Mouse (Mus musculus) embryonic facial prominence, embryonic 12.5 days (tissue): ENCODE results near the gene Scamp1. TPM values are rescaled to one million over a fixed set of nuclear protein-coding genes. Genes with fewer than 3 reads are reported as not detected.

Source experiments
- ATAC-seq: fragments of 200-750 bp; cut with Nextera tagmentation; 2 replicates; pipeline ENCODE4 v1.8.0; 2017; ENCODE audit not compliant: insufficient number of reproducible peaks, insufficient read depth, low FRiP score, low TSS enrichment
- H3K27ac ChIP-seq: fragments of 300-500 bp; sonication (generic); 2 replicates; pipeline ENCODE4 v1.5.1; 2016; ENCODE audit warnings: mild to moderate bottlenecking
- H3K27me3 ChIP-seq: fragments of 300-500 bp; sonication (generic); 2 replicates; pipeline ENCODE4 v1.6.1; 2016; ENCODE audit warnings: mild to moderate bottlenecking, moderate library complexity
- H3K36me3 ChIP-seq: fragments of 300-500 bp; sonication (generic); 2 replicates; pipeline ENCODE4 v1.6.1; 2016; ENCODE audit warnings: mild to moderate bottlenecking
- H3K4me1 ChIP-seq: fragments of 300-500 bp; sonication (generic); 2 replicates; pipeline ENCODE4 v1.6.1; 2016
- H3K4me2 ChIP-seq: fragments of 300-500 bp; sonication (generic); replicated peaks from 2 replicates; pipeline ENCODE4 v1.6.1; 2016; ENCODE audit warnings: mild to moderate bottlenecking, moderate library complexity
- H3K4me3 ChIP-seq: fragments of 300-500 bp; sonication (generic); 2 replicates; pipeline ENCODE4 v1.5.1; 2016; ENCODE audit warnings: mild to moderate bottlenecking
- H3K9ac ChIP-seq: fragments of 300-500 bp; sonication (generic); 2 replicates; pipeline ENCODE4 v1.6.1; 2016; ENCODE audit warnings: mild to moderate bottlenecking, moderate library complexity
- H3K9me3 ChIP-seq: fragments of 300-500 bp; sonication (generic); 2 replicates; pipeline ENCODE4 v1.6.1; 2016; ENCODE audit warnings: mild to moderate bottlenecking, moderate library complexity
- WGBS: fragments of 180-500 bp; shearing (Covaris S2); methylation state at CpG from one replicate; pipeline ENCODE4 v1.1.7; 2016; 5-methylcytosine and 5-hydroxymethylcytosine counted together
- polyA plus RNA-seq: library from polyadenylated mRNA; unstranded; fragments of >200 nt; fragmentation: Nextera tagmentation; extraction: Ambion mirVana; gene quantifications from 2 replicates; pipeline ENCODE4 v1.2.1, GENCODE M21; 2016

The Scamp1 gene
- polyA plus RNA-seq, 1 experiment from 2014 or later = 37.7 TPM

- no peak for ATAC-seq
- Histone ChIP-seq H3K27me3 (no peaks in the 10 kb centered on the region), H3K27ac (no peak overlapping the region), H3K9me3 (no peaks in the 10 kb centered on the region), H3K4me1 (no peaks in the 10 kb centered on the region), H3K36me3 (no peaks in the 10 kb centered on the region), H3K9ac (no peak overlapping the region), H3K4me2 (no peak overlapping the region), H3K4me3 (no peak overlapping the region)
- 92% methylated on average over 6 of the region's 6 CpGs for WGBS
Measured at GRCm38 (mm10) chr13:94271284-94271683, 14.4 kb downstream of the Scamp1 start.

- Histone ChIP-seq H3K27ac (no peak overlapping the region), H3K27me3 (no peaks in the 10 kb centered on the region), H3K4me1 (no peaks in the 10 kb centered on the region), H3K4me3 (no peak overlapping the region), H3K4me2 (no peak overlapping the region), H3K9ac (no peak overlapping the region), H3K9me3 (no peaks in the 10 kb centered on the region), H3K36me3 (no peaks in the 10 kb centered on the region)
- 51% methylated on average over 7 of the region's 7 CpGs for WGBS
- ATAC-seq = no peak
Measured at GRCm38 (mm10) chr13:94268201-94268600, 17.5 kb downstream of the Scamp1 start.

DNA sequence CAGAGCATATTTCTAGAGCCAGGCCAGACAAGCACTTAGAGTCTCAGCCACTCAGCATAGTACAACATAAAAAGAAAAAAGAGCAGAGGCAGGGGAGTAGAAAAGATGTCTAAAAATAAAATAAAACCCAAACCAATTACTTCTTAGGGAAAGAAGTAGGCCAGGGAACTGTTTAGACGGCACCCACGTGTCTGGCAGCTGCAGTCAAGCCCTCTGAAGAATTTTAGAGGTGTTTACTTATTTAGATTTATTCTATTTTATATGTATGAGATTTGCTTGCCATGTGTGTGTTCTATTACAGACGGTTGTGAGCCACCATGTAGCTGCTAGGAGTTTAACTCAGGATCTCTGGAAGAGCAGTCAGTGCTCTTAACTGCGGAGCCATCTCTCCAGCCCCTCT is 18.5 kb downstream of the Scamp1 start:
- H3K4me1 ChIP-seq = no peaks in the 10 kb centered on the region
- H3K27me3 ChIP-seq = no peaks in the 10 kb centered on the region
- H3K27ac ChIP-seq = no peak overlapping the region
- no peak overlapping the region for H3K4me2 ChIP-seq
- no peak overlapping the region for H3K4me3 ChIP-seq
- no peaks in the 10 kb centered on the region for H3K36me3 ChIP-seq
- no peak for ATAC-seq
- H3K9me3 ChIP-seq = no peaks in the 10 kb centered on the region
- WGBS = 77% methylated on average over 4 of the region's 4 CpGs
- no peak overlapping the region for H3K9ac ChIP-seq

DNA sequence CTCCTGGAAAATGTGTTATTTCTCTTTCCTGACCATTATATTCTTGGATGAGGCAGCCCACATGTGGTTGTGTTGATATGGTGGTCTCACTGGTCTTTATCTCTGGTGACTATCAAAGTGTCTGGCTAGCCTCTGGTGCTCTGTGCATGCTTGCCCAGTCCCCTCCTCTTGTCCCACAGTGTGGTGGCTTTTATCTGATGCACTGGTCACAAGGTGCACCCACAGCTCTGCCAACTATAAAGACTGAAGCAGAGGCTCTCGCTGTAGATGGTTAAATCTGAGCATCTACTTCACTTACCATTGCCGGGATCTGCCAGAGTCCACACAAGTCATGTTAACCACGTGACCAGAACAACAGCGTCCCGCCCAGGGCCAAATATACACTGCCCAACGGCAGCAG is 19.1 kb downstream of the Scamp1 start:
- no peak overlapping the region for H3K4me2 ChIP-seq
- H3K9me3 ChIP-seq = no peaks in the 10 kb centered on the region
- no peak overlapping the region for H3K9ac ChIP-seq
- H3K27ac ChIP-seq = no peak overlapping the region
- no peak for ATAC-seq
- H3K4me3 ChIP-seq = no peak overlapping the region
- H3K27me3 ChIP-seq = no peaks in the 10 kb centered on the region
- H3K36me3 ChIP-seq = no peaks in the 10 kb centered on the region
- H3K4me1 ChIP-seq = no peaks in the 10 kb centered on the region; the same call in 1 of the 2 replicates
- 93% methylated on average over 6 of the region's 6 CpGs for WGBS

GRCm38 (mm10) chr13:94265291-94265690 is 20.4 kb downstream of the Scamp1 start:
- no peak for ATAC-seq

GRCm38 (mm10) chr13:94263943-94264342 is 21.7 kb downstream of the Scamp1 start:
- ATAC-seq = no peak
- Histone ChIP-seq H3K9ac (no peak overlapping the region), H3K4me3 (no peak overlapping the region), H3K9me3 (no peaks in the 10 kb centered on the region), H3K4me1 (no peaks in the 10 kb centered on the region; the same call in 1 of the 2 replicates), H3K36me3 (no peaks in the 10 kb centered on the region), H3K4me2 (no peak overlapping the region), H3K27ac (no peak overlapping the region), H3K27me3 (no peaks in the 10 kb centered on the region)
- 81% methylated on average over 5 of the region's 5 CpGs for WGBS

More at GRCm38 (mm10) chr13:94265291-94265690, 20.4 kb downstream of the Scamp1 start:
- Histone ChIP-seq H3K9me3 (no peaks in the 10 kb centered on the region), H3K9ac (no peak overlapping the region), H3K27me3 (no peaks in the 10 kb centered on the region), H3K4me2 (no peak overlapping the region), H3K36me3 (no peaks in the 10 kb centered on the region), H3K4me1 (no peaks in the 10 kb centered on the region; the same call in 1 of the 2 replicates), H3K27ac (no peak overlapping the region), H3K4me3 (no peak overlapping the region)
- 68% methylated on average over 3 of the region's 3 CpGs for WGBS

DNA sequence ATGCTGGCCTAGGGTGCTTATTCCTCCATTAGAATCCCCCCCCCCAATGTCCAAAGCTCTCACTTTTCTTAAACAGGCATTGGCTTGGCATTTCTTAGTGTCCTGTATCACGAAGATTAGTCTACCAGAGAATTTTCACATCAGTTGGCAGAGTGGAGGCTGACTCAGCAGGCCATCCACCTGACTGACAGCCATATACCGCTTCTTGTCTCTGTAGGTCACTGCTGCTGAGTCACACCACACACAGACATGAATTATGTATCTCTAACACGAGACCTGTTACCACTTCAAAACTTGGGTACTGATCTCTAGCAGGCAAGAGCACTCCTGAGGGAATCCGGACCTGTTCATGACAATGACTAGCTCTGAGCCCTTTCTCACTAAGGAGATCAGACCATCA is 23.1 kb downstream of the Scamp1 start:
- ATAC-seq = no peak

DNA sequence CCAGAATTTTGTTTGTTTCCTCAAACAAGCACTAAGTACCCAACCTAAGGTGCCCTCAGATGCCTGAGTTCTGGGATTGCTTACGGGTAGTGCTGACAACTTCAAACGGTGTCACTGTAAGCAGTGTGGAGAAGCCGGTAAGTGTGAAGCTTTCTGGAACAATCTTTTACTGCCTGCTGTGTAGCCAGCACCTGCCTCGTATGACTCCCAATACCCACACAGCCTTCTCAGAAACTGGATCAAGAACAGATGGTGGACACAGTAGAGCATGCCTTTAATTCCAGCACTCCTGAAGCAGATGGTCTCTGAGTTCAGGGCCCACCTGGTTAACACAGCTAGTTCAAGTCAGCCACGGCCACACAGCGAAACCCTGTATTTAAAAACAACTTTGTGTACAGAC is 24.0 kb downstream of the Scamp1 start:
- no peaks in the 10 kb centered on the region for H3K27me3 ChIP-seq
- no peak overlapping the region for H3K4me2 ChIP-seq
- no peak overlapping the region for H3K9ac ChIP-seq
- no peak overlapping the region for H3K27ac ChIP-seq
- H3K36me3 ChIP-seq = no peaks in the 10 kb centered on the region
- no peak overlapping the region for H3K4me3 ChIP-seq
- H3K4me1 ChIP-seq = no peaks in the 10 kb centered on the region; the same call in 1 of the 2 replicates
- no peak for ATAC-seq
- whole genome bisulfite sequencing = 63% methylated on average over 6 of the region's 6 CpGs
- H3K9me3 ChIP-seq = no peaks in the 10 kb centered on the region

More for the DNA sequence above, 23.1 kb downstream of the Scamp1 start:
- no peak overlapping the region for H3K4me3 ChIP-seq
- no peaks in the 10 kb centered on the region for H3K9me3 ChIP-seq
- H3K27ac ChIP-seq = no peak overlapping the region
- no peak overlapping the region for H3K9ac ChIP-seq
- H3K4me2 ChIP-seq = no peak overlapping the region
- H3K4me1 ChIP-seq = no peaks in the 10 kb centered on the region; the same call in 1 of the 2 replicates
- 82% methylated on average over 4 of the region's 4 CpGs for WGBS
- H3K27me3 ChIP-seq = no peaks in the 10 kb centered on the region
- no peaks in the 10 kb centered on the region for H3K36me3 ChIP-seq

DNA sequence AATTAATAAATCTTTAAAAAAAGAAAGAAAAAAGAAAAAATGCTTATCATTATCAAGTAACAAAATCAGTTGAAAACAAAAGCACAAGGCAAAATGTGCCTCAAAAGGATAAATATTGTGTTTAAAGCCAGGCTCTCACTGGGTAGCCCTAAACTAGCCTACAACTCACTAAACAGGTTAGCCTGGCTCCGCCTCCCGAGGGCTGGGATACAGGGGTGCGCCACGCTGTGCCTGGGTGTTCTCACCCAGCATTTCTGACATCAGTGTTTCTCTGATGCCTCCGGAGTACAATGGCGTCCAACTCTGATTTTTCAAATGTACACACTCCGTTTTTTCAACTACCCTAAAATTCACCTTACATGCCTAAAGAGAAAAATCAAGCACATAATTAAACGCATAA is 24.7 kb downstream of the Scamp1 start:
- no peaks in the 10 kb centered on the region for H3K9me3 ChIP-seq
- no peaks in the 10 kb centered on the region for H3K27me3 ChIP-seq
- H3K4me2 ChIP-seq = no peak overlapping the region
- WGBS = 74% methylated on average over 8 of the region's 8 CpGs
- H3K36me3 ChIP-seq = no peaks in the 10 kb centered on the region
- no peak overlapping the region for H3K27ac ChIP-seq
- ATAC-seq = no peak
- no peak overlapping the region for H3K4me3 ChIP-seq
- H3K4me1 ChIP-seq = no peaks in the 10 kb centered on the region; the same call in 1 of the 2 replicates
- H3K9ac ChIP-seq = no peak overlapping the region

GRCm38 (mm10) chr13:94259210-94259609 is 26.4 kb downstream of the Scamp1 start:
- no peak overlapping the region for H3K27ac ChIP-seq
- no peaks in the 10 kb centered on the region for H3K27me3 ChIP-seq
- no peaks in the 10 kb centered on the region for H3K36me3 ChIP-seq
- H3K4me1 ChIP-seq = no peaks in the 10 kb centered on the region; the same call in 1 of the 2 replicates
- H3K4me2 ChIP-seq = no peak overlapping the region
- WGBS = 82% methylated on average over 5 of the region's 5 CpGs
- H3K9ac ChIP-seq = no peak overlapping the region
- ATAC-seq = no peak
- H3K9me3 ChIP-seq = no peaks in the 10 kb centered on the region
- H3K4me3 ChIP-seq = no peak overlapping the region

- H3K9me3 ChIP-seq = no peaks in the 10 kb centered on the region
- H3K4me3 ChIP-seq = no peak overlapping the region
- no peak overlapping the region for H3K27ac ChIP-seq
- H3K36me3 ChIP-seq = no peaks in the 10 kb centered on the region
- H3K27me3 ChIP-seq = no peaks in the 10 kb centered on the region
- ATAC-seq = no peak
- 86% methylated on average over 6 of the region's 6 CpGs for WGBS
- no peak overlapping the region for H3K4me2 ChIP-seq
- no peaks in the 10 kb centered on the region; the same call in 1 of the 2 replicates for H3K4me1 ChIP-seq
- no peak overlapping the region for H3K9ac ChIP-seq
Measured at GRCm38 (mm10) chr13:94258530-94258929, 27.1 kb downstream of the Scamp1 start.

- Histone ChIP-seq H3K36me3 (no peaks in the 10 kb centered on the region), H3K4me1 (no peaks in the 10 kb centered on the region; the same call in 1 of the 2 replicates), H3K27me3 (no peaks in the 10 kb centered on the region), H3K9me3 (no peaks in the 10 kb centered on the region), H3K4me2 (no peak overlapping the region), H3K9ac (no peak overlapping the region), H3K4me3 (no peak overlapping the region), H3K27ac (no peak overlapping the region)
- no peak for ATAC-seq
- WGBS = 78% methylated on average over 2 of the region's 2 CpGs
Measured at GRCm38 (mm10) chr13:94257711-94258110, 27.9 kb downstream of the Scamp1 start.

DNA sequence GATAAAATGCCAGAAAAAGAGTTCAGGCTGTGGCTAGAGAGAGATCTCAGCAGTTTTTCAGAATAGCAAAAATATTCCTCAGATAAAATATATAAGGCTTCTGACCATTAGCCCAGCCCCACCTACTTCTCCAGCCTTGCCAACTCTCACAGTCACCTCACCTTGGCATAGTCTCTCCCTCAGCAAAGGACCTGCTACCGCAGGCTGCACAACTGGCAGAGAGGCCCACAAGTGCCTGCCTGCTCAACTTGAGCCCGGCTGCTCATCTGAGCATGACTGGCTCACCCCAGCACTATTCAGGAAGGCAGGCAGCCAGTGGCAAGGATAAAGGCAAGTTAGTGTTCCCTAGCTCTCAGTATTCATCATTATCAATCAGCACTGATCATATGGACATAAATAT is 30.5 kb downstream of the Scamp1 start:
- no peaks in the 10 kb centered on the region for H3K9me3 ChIP-seq
- H3K4me2 ChIP-seq = no peak overlapping the region
- no peak overlapping the region for H3K27ac ChIP-seq
- 94% methylated on average over 2 of the region's 2 CpGs for WGBS
- no peak for ATAC-seq
- H3K9ac ChIP-seq = no peak overlapping the region
- no peaks in the 10 kb centered on the region for H3K36me3 ChIP-seq
- H3K4me3 ChIP-seq = no peak overlapping the region
- H3K27me3 ChIP-seq = no peaks in the 10 kb centered on the region
- H3K4me1 ChIP-seq = no peaks in the 10 kb centered on the region
